Mouse (Mus musculus) brain, embryonic 18.5 days (tissue): ENCODE measurements around the gene Cfd.
A peak's percentile ranks its signal among the peaks of the same experiment; 100 is the strongest.
"Not testable (repeated sequence)": the region's sequence is repeated elsewhere in the genome, so short reads cannot be mapped to it uniquely, and the experiment has no call there.

ENCODE experiments used
- DNase-seq: peaks from one replicate; pipeline ENCODE4 v3.0.0-alpha.2; 2012; ENCODE audit warnings: low read depth, low spot score

The Cfd gene

DNA sequence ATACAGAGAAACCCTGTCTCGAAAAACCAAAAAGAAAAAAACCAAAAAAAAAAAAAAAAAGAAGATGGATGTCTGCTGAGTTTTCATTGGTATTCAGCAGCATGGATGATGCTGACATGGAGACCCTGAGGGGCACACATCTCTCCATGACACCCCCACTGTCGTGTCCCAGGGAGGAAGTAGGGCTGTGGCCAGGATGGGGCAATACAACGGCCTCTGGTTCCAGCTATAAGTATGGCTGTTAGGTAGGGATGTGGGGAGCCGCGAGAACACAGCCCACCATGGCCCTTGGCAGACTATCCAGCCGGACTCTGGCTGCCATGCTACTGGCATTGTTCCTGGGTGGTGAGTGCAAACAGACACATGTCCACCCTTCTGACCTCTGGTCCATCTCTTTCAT is 4.6 kb upstream of the Cfd start, which contains the start of gene Elane:
Gene Elane, plus strand, starts transcription at position 194 of the 400 bp plus-strand sequence.
- no peak for DNase-seq

DNA sequence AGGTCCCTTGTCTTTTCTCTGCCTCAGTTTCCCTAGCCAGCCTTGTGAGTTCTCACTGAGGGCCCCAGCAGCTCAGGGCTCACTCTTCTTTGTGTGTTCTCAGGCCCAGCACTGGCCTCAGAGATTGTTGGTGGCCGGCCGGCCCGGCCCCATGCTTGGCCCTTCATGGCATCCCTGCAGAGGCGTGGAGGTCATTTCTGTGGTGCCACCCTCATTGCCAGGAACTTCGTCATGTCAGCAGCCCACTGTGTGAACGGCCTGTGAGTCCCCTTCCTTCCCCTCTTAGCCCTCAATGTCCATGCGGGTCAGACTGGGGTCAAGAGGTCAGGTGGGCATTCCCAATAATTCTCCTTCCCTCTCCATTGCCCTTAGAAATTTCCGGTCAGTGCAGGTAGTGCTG is 4.0 kb upstream of the Cfd start:
- DNase-seq = no peak

DNA sequence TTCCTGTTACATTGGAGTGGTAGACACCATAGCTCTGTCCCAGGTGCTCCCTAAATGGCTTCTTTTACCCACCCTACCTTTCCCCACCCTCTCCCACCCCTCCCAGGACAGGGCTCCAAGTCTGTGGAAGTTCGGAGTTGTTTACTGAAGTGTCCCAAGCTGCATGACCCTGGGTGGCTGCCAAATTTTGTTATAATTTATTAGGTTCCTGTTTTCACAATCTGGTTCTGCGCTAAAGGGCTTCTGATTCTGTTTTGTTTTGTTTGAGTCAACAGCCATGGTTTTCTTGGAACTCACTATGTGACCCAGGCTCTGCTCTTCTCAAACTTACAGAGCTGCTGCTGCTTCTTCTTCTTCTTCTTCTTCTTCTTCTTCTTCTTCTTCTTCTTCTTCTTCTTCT is 1.3 kb upstream of the Cfd start:
- DNase-seq = no peak

DNA sequence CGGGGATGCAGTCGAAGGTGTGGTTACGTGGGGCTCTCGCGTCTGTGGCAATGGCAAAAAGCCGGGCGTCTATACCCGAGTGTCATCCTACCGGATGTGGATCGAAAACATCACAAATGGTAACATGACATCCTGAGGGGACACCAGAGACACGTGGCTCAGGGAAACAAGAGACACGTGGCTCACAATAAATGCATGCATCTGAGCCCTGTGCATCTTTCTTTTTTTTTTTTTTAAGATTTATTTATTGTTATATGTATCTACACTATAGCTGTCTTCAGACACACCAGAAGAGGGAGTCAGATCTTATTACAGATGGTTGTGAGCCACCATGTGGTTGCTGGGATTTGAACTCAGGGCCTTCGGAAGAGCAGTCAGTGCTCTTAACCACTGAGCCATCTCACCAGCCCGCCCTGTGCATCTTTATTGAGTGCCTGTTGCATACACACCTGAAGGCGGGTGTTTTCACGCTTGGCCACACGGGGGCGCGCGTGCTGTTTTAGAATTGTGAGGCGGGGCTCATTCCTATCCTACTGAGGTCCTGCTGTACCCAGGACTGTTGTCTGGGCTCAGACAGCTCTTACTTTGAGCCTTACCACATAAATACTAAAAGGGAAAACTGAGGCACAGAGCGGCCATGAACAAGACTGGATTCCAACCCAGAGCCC is 1.9 kb downstream of the Cfd start:
- not testable (repeated sequence) for DNase-seq

DNA sequence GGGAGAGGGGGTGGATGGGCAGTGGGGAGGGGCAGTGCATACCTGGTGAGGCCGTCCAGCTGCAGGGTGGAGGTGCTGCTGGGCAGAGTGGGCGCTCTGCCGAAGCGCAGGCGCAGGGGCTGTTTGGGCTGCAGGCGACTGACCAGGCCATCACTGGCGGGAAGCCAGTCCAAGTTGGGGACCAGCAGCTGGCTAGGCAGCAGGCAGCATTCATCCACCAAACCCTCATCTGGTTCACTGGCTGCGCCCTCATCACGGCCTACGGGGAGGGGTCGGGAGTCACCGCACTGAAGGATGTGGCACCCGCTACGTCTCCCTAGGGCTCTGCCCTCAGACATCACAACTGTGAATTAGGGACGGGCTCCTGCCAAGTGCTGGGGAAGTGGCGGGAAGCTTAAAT is 5.7 kb downstream of the Cfd start:
- DNase-seq = no peak

DNA sequence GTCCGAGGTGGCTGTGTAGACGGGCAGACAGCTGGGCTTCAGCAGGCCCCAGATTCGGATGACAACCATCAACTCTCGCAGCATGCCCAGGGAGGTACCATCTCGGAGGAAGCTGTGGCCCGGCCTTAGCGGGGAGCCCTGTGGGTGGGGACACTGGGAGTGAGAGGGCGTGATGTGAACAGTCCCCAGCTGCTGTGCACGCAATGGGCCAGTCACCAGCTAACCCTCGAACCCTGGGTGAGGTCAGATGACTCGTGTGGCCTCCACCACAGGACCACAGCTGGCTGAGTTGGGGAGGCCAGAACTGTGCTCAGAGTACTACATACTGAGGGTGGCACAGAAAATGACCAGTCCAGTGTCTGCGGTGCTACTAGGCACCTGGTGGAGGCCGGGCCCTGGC is 6.2 kb downstream of the Cfd start:
- no peak for DNase-seq

DNA sequence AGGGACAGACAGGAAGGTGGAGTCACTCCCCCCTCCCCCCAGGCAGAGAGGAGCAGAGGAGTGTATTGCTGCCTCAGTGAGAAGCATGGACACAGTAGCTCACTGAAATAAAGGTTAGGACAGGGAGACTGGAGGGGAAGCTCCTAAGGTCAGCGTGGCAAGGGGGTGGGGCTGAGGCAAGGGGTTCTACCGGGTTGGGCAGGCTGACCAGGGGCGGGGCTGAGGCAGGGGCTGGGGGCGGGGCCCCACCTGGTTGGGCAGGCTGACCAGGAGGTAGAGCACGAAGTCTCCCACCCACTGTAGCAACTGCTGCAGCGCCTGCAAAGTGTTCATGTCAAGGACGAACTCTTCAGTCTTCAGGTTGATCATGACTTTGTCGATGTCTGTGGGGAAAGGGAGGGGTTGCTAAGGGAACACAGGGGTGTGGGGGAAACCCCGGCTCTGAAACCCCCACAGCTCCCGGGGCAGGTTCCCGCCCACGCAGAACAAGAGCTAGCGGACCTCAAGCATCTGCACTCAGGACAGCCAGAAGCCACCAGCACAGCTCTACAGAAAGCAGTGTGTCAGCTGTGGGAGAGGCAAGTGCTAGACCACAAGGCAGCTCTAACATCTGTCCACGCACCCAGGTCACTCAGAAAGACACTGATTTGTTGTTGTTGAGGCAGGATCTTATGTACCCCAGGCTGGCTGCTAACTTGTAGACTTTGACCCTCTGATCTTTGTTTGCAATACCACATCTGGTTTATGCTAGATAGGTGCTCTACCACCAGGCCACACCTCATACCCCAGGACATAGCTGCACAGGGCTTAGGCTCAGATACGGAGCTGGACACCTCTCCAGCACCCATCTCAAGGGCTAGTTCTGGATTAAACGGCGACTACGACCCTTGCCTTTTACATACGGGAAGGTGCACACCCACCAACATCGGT is 6.9 kb downstream of the Cfd start:
- DNase-seq = no peak

DNA sequence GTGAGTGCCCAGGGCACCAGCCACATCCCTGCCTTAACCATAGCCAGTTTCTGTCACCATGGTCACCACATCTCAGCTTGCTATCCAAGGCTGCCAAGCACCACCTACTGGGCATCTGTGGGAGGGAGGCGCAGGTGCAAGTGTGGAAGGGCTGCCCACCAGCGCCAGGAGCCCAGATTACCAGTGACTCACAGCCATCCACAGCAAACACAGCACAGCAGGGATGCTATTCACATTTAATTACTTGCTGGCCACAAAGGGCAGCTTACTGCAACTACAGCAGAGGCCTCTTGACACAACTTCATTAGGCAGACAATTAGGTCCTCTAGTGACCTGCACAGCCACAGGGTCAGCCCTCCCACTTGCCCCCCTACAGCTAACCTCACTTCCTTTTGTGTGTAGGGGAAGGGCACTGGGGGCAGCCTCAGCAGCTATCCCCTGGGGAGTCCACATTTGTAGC is 10.3 kb downstream of the Cfd start:
- peak; percentile 28 for DNase-seq

DNA sequence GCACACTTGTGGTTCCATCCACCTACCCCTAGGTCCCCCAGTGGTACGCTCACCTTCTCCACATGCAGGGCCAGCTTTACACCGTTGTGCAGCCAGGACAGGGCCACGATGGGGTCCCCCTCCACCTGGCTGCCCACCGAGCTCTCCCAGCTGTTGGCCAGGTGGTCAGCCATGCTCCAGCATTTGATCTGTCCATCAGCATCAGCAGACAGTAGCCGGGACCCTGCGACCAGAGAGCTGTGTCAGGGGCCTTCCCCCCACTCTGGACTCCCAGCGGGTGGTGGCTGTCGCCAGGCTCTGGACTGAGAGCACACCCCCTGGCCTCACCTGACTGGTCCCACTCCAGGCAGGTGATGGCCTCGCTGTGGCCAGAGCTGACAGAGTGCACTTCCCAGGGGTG is 16.1 kb downstream of the Cfd start:
- no peak for DNase-seq

DNA sequence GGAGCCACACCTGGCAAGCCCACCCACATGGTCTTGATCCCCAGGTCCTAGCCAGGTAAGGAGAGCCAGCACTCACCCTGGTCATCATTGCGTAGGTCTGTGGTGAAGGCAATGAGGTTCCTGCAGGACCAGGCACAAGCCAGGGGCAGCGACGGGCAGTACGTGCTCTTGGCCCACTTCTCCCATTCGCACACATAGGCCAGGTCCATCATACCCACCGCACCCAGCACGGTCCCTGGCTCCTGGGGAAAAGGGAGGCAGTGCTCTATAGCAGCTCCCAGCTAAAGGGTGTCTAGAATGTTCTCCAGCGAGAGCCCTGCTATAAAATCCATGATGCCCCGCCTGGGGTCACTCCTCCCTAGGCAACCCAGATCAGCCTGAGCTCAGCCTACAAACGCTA is 16.8 kb downstream of the Cfd start:
- no peak for DNase-seq

DNA sequence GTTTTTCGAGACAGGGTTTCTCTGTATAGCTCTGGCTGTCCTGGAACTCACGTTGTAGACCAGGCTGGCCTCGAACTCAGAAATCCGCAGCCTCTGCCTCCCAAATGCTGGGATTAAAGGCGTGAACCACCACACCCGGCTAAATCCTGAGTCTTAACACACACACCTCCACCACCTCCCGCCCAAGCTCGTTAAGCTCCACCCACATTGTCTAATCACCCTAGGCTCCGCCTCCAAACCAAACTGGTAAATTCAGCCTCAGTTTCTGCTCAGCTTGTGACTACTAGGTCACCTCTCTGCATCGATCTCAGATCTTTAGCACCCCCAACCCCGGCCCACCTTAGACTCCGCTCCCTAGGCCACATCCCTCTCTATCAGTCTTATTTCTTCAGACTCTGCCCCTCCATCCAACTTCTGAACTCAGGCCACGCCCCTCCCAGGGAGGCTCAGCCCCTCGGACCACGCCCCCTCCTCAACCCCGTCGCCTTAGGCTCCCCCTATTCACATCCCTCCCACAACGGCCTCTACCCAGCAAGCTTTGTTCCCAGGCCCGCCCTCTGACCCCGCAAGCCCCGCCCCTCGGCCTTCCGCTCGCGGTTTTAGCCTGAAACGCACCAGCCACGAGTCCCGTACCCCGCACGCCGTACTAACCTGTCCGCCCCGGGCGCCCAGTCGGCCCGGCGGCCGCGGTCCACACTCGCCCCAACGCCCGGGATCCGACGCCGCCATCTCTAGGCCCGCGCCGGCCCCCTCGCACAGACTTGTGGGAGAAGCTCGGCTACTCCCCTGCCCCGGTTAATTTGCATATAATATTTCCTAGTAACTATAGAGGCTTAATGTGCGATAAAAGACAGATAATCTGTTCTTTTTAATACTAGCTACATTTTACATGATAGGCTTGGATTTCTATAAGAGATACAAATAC is 17.8 kb downstream of the Cfd start, which contains the start of gene Med16:
Gene Med16, minus strand, starts transcription at position 757 of the 925 bp plus-strand sequence.
- DNase-seq = peak; percentile 89

DNA sequence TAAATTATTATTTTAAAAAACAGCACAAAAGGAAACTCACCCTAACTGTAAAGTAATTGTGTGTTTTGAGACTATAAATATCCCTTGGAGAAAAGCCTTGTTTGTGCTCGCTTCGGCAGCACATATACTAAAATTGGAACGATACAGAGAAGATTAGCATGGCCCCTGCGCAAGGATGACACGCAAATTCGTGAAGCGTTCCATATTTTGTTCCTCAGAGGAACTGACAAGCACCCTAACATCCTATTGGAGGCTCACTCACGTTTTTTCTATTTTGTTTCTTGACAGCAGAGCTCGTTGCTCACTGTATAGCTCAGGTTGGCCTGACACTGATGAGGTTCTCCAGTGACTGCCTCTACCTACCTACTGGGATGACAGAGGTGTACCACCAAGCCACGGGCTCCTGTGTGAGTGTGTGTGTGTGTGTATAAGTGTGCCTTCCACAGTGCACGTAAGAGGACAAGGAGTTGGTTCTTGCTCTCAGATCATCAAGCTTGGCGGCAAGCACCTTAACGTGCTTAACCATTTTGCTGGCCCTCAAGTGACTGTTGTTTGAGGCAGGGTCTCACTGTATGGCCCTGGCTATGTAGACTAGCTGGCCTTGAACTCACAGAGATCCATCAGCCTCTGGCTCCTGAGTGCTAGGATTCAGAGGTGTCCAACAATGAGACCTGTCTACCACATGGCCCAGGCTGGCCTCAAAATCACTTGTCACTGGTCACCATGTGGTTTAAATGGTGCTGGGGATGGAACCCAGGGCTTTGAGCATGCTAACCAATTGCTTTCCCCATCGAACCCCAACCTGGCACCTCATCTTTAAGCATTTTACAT is 18.7 kb downstream of the Cfd start:
- no peak for DNase-seq

DNA sequence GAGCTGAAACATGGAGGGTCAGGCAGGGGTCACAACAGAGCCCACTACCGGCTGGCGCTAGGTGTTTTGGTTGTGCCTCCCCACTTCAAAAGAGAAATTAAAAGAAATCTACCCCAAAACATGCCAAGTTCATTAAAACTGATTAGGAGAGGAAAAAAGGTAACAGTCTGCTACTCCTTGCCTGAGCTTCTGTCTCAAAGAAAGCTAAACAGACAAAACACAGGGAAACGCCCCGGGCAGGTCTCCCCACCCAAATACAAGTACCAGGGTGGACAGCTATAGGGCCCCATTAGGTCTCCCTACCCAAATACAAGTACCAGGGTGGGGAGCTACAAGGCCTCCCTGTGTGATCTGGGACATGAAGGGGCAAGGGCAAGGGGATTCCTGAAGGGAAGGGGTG is 19.9 kb downstream of the Cfd start, which contains the start of gene Gm26602:
Gene Gm26602, plus strand, starts transcription at position 301 of the 400 bp plus-strand sequence.
- no peak for DNase-seq

DNA sequence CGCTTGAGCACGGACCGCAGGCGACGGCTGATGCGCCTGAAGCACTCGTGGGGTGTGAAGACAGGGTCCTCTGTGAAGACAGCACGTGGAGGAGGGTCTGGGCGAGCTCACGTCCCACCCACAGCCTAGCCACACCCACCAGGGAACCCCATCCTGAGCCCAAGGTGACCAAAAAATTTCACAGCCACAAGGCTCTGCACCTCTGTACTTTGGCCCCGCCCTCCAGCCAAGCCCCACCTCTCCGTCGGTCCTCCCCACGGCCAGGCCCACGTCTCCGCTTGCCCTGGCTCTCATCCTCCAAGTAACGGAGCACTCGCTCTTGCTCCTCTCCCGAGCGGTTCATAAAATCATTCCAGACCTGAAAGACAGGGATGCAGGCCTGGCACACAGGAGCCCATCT is 21.8 kb downstream of the Cfd start:
- no peak for DNase-seq

DNA sequence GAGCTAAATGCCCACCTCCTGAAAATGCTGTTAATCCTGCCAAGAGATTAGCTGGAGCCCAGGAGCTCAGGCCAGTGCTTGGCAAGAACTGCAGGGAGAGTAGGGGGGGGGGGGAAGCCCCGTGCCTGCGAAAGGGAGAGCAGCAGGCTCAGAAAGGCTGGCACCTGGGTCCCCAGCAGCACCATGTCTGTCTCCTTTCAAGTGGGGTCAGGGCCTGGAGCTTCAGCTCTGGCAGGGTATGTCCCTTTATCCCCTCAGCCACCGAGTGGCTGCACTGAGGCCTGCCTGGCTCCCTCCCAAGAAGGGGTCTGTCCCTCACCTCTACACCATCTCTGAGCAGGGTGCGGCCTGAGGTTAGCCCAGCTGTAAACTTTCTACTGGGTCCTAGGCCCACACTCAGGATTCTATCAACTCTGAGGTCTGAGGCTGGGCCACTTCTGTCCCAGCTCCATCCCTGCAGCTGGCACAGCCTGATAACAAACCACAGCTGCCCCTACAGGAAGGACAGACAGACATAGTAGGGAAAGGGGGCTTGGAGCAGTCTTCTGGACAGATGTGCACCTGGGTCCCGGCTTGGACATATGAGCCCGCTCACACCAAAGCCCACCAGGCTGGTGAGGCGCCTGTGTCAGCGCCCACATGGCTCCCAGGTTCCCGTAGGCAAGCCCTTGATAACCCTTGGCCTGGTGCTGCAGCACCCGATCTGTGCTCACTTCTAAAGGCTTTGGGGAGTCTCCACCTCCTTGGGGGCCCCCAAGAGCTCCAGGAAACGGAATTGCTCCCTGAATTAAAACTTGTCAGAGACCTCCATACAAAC is 23.7 kb downstream of the Cfd start:
- no peak for DNase-seq

DNA sequence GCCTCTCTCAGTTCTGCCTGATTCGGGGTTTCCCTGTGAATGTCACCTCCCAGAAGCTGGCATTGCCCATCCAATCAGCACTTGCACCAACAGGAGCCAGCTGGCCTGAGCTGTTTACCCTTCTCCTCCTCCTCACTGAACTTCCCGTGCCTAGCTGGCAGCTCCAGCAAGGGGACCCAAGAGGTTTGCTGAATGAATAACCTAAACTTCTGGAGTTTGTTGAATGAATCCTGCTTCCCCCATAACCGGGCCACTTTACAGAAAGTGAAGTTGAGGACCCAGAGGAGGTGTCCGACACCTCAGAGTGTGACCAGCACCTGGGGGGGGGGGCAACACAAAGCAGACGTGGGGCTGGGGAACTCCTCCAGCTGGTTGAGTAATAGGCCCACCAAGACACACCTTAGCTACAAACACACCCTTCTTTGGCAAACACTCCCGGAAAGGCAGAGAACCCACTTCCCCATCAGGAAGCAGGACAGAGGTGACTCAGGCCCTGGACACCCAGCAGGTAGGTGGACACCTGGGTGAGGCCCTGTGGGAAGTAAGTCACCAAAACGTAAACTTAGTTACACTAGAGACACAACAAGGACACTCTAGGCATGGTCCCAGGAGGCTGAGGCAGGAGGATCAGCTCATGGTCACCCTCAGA is 24.4 kb downstream of the Cfd start:
- no peak for DNase-seq

DNA sequence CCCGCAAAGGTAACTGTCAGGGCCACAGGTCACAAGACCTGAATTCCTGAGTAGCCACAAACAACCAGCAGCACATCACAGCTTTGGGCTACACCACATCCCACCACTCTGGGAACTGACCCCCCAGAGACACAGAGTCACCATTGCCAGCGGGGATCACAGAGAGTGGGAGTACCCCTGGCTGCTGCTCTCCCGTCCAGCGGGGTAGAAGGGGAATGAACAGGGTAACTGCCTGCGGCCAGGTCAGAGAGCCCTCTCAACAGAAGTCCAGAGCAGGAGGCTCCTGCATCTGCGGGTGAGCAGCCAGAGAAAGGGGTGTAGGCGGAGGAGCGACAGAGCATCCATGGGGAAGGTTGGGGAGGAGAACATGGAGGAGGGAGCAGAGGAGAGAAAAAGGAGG is 25.4 kb downstream of the Cfd start:
- no peak for DNase-seq

DNA sequence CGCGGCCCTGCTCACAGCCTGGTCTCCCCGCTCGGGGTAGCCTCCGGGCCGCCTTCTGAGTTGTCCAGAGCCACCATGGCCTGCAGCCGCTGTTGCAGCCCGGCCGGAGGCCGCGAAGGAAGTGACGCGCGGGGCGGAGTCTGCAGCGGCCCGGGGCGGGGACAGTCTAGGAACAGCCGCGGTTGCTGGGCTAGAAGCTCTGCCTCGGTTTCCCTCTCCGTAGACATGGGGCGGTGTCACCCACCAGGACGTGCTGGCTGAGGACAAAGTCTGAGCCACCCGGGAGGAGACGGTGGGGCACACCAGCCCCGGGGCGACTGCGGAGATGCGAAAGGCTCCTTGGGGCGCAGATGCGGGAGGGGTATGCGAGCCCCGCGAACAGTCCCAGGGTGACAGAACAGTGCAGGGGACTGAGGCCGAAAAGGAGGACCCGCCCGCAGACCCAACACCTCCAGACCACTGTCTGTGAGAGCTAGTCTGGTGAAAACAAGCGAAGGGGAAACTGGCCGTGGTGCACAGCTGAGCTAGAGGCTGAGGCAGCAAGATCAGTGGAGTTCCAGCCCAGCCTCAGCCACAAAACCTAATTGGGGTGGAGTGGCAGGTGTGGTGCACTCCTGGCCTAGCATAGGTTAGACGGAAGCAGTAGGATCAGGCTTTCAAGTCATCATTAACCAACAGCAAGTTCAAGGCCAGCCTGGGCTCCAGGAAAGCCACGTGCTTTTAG is 26.3 kb downstream of the Cfd start, which contains the start of gene Kiss1r:
Gene Kiss1r, plus strand, starts transcription at position 164 of the 724 bp plus-strand sequence.
- no peak for DNase-seq
